ENCODE assay signal across 17 mouse cellular contexts in genomic region chr10:76769581-76769980, GRCm38 (mm10).
"Had no signal": no experiment of that assay in that cellular context is flagged by ENCODE, and none has a peak within 500 bp of the region (broad histone marks: within the 10 kb centered on the region; RNA-seq: fewer than 3 reads in every experiment).

No protein-coding gene starts in this region.

- H3K4me3 ChIP-seq: neural tube, embryonic 12.5 days; neural tube, embryonic 13.5 days; neural tube, embryonic 15.5 days; stomach, embryonic 15.5 days had no signal

- H3K4me2 ChIP-seq: neural tube, embryonic 12.5 days; neural tube, embryonic 13.5 days; neural tube, embryonic 15.5 days; stomach, embryonic 15.5 days had no signal

- H3K27me3 ChIP-seq: neural tube, embryonic 12.5 days; neural tube, embryonic 13.5 days; neural tube, embryonic 15.5 days; stomach, embryonic 15.5 days had no signal

- H3K9ac ChIP-seq: neural tube, embryonic 12.5 days; neural tube, embryonic 13.5 days; neural tube, embryonic 15.5 days; stomach, embryonic 15.5 days had no signal

- H3K4me1 ChIP-seq: neural tube, embryonic 12.5 days; neural tube, embryonic 13.5 days; neural tube, embryonic 15.5 days; stomach, embryonic 15.5 days had no signal

- DNase-seq: retina, postnatal 1 day; right cerebral cortex, adult 18-20 months; right cerebral cortex, postnatal 14 days; right cerebral cortex, postnatal 25 days; right cerebral cortex, postnatal 4 days; spleen, adult 18-20 months; thymus, adult 18-20 months; thymus, adult 2 months; thymus, postnatal 14 days; thymus, postnatal 25 days; thymus, postnatal 36 days; thymus, postnatal 4 days had no signal

- H3K36me3 ChIP-seq: stomach, embryonic 15.5 days had no signal

- H3K27ac ChIP-seq: neural tube, embryonic 12.5 days; neural tube, embryonic 13.5 days; neural tube, embryonic 15.5 days; stomach, embryonic 15.5 days; stomach, postnatal 0 days had no signal

- H3K9me3 ChIP-seq: neural tube, embryonic 12.5 days; neural tube, embryonic 13.5 days; neural tube, embryonic 15.5 days; stomach, embryonic 15.5 days had no signal
